Mouse (Mus musculus) left cerebral cortex, adult 2 months (tissue): Measurements from ENCODE around the gene Basp1. TPM values are rescaled to one million over a fixed set of nuclear protein-coding genes. Genes with fewer than 3 reads are reported as not detected.

Experiments used
- DNase-seq, 2 experiments: peaks; one replicate each; pipeline ENCODE4 v3.0.0; 2021 to 2022; ENCODE audit warnings: low spot score in 2 of 2, mixed read lengths in 1 of 2; ENCODE audit errors: extremely low spot score in 1 of 2
- H3K27ac ChIP-seq: fragments of 200-600 bp; 2 replicates; pipeline ENCODE4 v1.8.1; 2022
- H3K4me3 ChIP-seq: fragments of 200-600 bp; 2 replicates; pipeline ENCODE4 v1.8.1; 2022
- CTCF ChIP-seq: fragments of 200-600 bp; IDR thresholded peaks from 2 replicates; pipeline ENCODE4 v1.8.1; 2022; ENCODE audit warnings: antibody characterized with exemption, mild to moderate bottlenecking, moderate library complexity
- intact Hi-C: fragments of 180-260 bp; cut with DNase I; formaldehyde crosslinking; loops from one replicate; pipeline ENCODE4 v1.15.1; 2025
- total RNA-seq, 2 experiments: library from RNA; stranded (reverse); gene quantifications; 2 replicates each; pipeline ENCODE4 v1.2.3; 2021

Gene Basp1
- total RNA-seq, 2 experiments from 2014 or later: 653 to 673 TPM

- H3K27ac ChIP-seq: no peak overlapping the region
- intact Hi-C loops: no loop called here
- no peak overlapping the region for H3K4me3 ChIP-seq
- DNase-seq: no peak
- TF ChIP-seq CTCF: no peak
Measured at GRCm38 (mm10) chr15:25387572-25387971, 26.0 kb downstream of the Basp1 start.

- no peak for TF ChIP-seq CTCF
- DNase-seq: no peak
- Histone ChIP-seq H3K4me3 (no peak overlapping the region), H3K27ac (no peak overlapping the region)
- intact Hi-C loops: no loop called here
Measured at GRCm38 (mm10) chr15:25380051-25380450, 33.5 kb downstream of the Basp1 start.

GRCm38 (mm10) chr15:25378707-25379106 is 34.9 kb downstream of the Basp1 start:
- no peak for TF ChIP-seq CTCF
- intact Hi-C loops: no loop called here
- Histone ChIP-seq H3K4me3 (no peak overlapping the region), H3K27ac (peak overlapping the region; percentile 72)
- DNase-seq: no peak

- no peak for TF ChIP-seq CTCF
- DNase-seq: no peak
- intact Hi-C loops: no loop called here
- Histone ChIP-seq H3K27ac (peak overlapping the region; percentile 51), H3K4me3 (no peak overlapping the region)
Measured at GRCm38 (mm10) chr15:25376914-25377313, 36.6 kb downstream of the Basp1 start.

- DNase-seq: no peak
- intact Hi-C loops: no loop called here
- no peak overlapping the region for H3K4me3 ChIP-seq
- 0 out of 2 replicates have a peak overlapping the region, but pooled peaks have one; percentile 10 for H3K27ac ChIP-seq
- TF ChIP-seq CTCF: no peak
Measured at GRCm38 (mm10) chr15:25373486-25373885, 40.1 kb downstream of the Basp1 start.

- intact Hi-C loops: no loop called here
- DNase-seq: no peak
- Histone ChIP-seq H3K4me3 (no peak overlapping the region), H3K27ac (peak overlapping the region; percentile 56)
- TF ChIP-seq CTCF: no peak
Measured at GRCm38 (mm10) chr15:25369522-25369921, 44.0 kb downstream of the Basp1 start.

- H3K4me3 ChIP-seq: no peak overlapping the region
- peak overlapping the region; percentile 78 for H3K27ac ChIP-seq
- intact Hi-C loops: loop anchor here (2.0 kb wide), 1 partner anchor 47 kb away; the partner anchor contains the start of gene Basp1
- TF ChIP-seq CTCF: no peak
- DNase-seq: no peak
Measured at GRCm38 (mm10) chr15:25365503-25365902, 48.1 kb downstream of the Basp1 start.

GRCm38 (mm10) chr15:25364819-25365463 is 48.6 kb downstream of the Basp1 start:
- Histone ChIP-seq H3K27ac (peak overlapping the region; percentile 78), H3K4me3 (no peak overlapping the region)
- intact Hi-C loops: loop anchor here (2.0 kb wide), 1 partner anchor 48 kb away; the partner anchor contains the start of gene Basp1
- no peak for DNase-seq
- TF ChIP-seq CTCF: no peak

GRCm38 (mm10) chr15:25364160-25364818 is 49.3 kb downstream of the Basp1 start:
- intact Hi-C loops: loop anchor here (2.0 kb wide), 1 partner anchor 49 kb away; the partner anchor contains the start of gene Basp1
- TF ChIP-seq CTCF: no peak
- DNase-seq: peak in 1 of 2 experiments; percentile 50
- Histone ChIP-seq H3K4me3 (no peak overlapping the region), H3K27ac (peak overlapping the region; percentile 78)

- TF ChIP-seq CTCF: no peak
- no peak for DNase-seq
- Histone ChIP-seq H3K27ac (peak overlapping the region; percentile 63), H3K4me3 (no peak overlapping the region)
- intact Hi-C loops: loop anchor here (2.0 kb wide), 1 partner anchor 49 kb away; the partner anchor contains the start of gene Basp1
Measured at GRCm38 (mm10) chr15:25363636-25364035, 49.9 kb downstream of the Basp1 start.

GRCm38 (mm10) chr15:25360825-25361224 is 52.7 kb downstream of the Basp1 start:
- intact Hi-C loops: no loop called here
- Histone ChIP-seq H3K27ac (no peak overlapping the region; the same call in 1 of the 2 replicates), H3K4me3 (no peak overlapping the region)
- DNase-seq: no peak
- no peak for TF ChIP-seq CTCF

- peak; percentile 46 to 52 for DNase-seq
- peak overlapping the region; percentile 86 for H3K27ac ChIP-seq
- peak overlapping the region; percentile 41 for H3K4me3 ChIP-seq
- TF ChIP-seq CTCF: no peak
- intact Hi-C loops: loop anchor here (5.0 kb wide), 3 partner anchors 136 to 636 kb away; no protein-coding TSS in a partner anchor
Measured at GRCm38 (mm10) chr15:25358680-25359097, 54.9 kb downstream of the Basp1 start.
